Mouse (Mus musculus) layer of hippocampus, postnatal 14 days (tissue): ENCODE data around the gene Fam129a. TPM values are rescaled to one million over a fixed set of nuclear protein-coding genes. Genes with fewer than 3 reads are reported as not detected.

ENCODE experiments used
- DNase-seq, 2 experiments: peaks; one replicate each; pipeline ENCODE4 v3.0.0; 2021 to 2022; ENCODE audit warnings: low spot score in 2 of 2, mixed read lengths in 1 of 2
- total RNA-seq, 2 experiments: library from RNA; stranded (reverse); gene quantifications; 2 replicates each; pipeline ENCODE4 v1.2.3; 2021

The Fam129a gene
- total RNA-seq, 2 experiments from 2014 or later, result 4.2 to 4.5 TPM

GRCm38 (mm10) chr1:151624442-151625226 is 53.6 kb downstream of the Fam129a start:
- no peak for DNase-seq

DNA sequence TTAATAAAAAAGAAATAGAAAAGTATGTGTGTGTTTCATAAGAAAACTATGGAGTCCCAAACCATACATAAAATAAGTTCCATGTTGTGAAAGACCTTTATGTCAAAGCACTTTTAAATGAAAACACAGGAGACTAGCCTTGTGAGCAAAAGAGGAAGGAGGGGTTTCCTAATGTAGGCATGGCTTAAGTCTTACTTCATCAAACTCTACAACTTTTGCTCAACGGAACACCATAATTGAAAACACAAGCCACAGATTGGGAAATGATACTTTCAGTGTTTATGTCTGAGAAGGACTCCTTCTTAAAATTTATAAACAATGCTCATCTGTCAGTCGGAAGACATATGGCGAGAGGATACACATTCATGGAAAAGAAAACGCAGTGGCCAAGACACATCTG is 54.3 kb downstream of the Fam129a start:
- no peak for DNase-seq

DNA sequence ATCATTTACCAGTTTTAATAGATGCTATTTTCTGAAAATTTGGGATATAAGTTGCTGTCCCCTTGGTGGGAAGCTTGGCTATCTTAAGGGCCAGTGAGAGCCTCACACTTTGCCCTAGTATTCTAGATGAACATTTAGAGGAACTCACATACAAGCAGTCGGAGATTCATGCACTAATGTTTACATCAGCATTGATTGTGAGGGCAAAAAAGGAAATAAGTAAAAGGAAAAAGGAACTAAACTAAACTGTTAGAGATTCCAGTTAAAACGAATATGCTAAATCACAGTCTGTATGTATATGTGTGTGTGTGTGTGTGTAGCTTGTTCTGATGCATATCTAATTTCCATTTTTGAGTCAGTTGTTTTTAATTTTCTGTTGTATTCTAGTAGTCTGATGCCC is 54.7 kb downstream of the Fam129a start:
- no peak for DNase-seq

DNA sequence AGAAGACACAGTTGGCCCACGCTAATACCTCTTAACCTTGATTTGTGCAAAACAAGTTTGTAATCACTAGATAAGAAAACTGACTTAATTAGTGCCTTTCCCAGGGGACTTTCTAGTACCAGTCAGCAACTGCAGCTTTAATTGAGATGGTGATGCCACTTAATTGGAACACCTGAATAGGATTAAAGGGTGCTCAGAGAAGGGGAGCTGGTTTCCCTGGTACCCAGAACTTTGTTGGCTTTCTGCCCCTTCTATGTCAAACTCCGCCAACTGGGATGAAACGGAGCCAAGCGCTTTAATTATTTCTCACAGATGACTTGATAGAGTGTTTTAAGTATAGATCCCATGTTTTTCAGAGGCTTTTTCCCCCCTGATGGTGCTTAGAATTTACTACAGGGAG is 55.6 kb downstream of the Fam129a start:
- peak in 1 of 2 experiments; percentile 26 for DNase-seq

GRCm38 (mm10) chr1:151627141-151627540 is 56.2 kb downstream of the Fam129a start:
- no peak for DNase-seq

GRCm38 (mm10) chr1:151629591-151630250 is 58.7 kb downstream of the Fam129a start:
- no peak for DNase-seq

GRCm38 (mm10) chr1:151630251-151630628 is 59.3 kb downstream of the Fam129a start:
- DNase-seq, result no peak

DNA sequence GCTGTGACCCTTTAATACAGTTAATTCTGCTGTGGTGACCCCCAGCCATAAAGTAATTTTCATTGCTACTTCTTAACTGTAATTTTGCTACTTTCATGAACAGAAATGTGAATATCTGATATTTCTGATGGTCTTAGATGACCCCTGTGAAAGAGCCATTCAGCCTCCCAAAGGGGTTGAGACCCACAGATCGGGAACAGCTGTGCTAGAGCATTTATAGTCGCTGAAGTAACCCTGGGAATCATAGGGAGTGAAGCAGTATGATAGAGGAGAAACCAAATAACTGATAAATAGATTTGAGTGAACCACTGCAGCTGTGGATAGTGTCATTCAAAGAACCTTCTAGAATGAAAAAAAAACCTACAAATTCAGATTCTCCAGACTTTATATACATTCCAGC is 60.1 kb downstream of the Fam129a start:
- DNase-seq, result no peak

DNA sequence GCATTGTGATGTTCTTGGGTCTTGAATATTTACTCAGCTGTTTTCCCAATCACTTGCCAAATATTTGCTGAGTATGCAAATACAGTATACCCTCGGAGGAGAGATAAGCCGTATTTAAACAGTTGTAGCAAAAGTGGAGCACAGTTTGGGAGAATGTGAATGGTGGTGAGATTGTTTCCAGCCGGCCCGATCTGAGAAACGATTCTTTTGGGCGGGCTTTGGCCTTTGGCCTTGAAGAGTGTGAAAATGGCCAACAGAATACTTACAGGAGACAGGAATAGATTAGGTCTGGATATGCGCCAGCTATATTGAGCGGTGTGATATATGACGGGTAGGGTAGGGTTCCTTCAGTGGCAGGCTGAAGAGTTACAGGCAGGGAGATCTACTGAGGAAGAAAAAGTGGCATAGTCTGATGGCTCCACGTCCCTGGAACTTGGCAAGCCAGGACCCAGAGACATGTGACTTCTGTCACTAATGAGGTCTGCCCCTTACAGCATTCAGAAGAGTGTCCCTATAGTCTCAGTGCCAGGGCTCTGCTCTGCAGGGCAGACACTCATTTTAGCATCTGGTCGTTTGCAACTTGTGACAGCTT is 60.8 kb downstream of the Fam129a start:
- no peak for DNase-seq

- DNase-seq, result no peak
Measured at GRCm38 (mm10) chr1:151632567-151633356, 61.8 kb downstream of the Fam129a start.

DNA sequence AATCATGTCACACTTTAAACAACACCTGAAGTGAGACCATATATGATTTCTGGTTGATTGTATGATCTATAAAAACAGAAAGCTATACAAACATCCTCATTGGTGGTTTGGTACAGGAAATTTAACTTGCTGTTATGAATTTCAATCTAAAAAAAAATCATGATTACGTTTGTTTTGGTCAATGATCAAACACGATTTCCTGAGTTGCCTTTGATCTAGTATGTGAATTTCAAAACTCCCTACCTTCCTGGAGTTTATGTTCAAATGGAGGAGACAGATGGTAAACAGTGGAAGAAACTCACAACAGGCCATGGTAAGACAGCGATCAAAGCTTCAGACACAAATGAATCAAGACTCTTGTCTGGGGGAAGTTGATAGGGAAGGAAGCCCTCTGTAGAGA is 65.7 kb downstream of the Fam129a start:
- no peak for DNase-seq

DNA sequence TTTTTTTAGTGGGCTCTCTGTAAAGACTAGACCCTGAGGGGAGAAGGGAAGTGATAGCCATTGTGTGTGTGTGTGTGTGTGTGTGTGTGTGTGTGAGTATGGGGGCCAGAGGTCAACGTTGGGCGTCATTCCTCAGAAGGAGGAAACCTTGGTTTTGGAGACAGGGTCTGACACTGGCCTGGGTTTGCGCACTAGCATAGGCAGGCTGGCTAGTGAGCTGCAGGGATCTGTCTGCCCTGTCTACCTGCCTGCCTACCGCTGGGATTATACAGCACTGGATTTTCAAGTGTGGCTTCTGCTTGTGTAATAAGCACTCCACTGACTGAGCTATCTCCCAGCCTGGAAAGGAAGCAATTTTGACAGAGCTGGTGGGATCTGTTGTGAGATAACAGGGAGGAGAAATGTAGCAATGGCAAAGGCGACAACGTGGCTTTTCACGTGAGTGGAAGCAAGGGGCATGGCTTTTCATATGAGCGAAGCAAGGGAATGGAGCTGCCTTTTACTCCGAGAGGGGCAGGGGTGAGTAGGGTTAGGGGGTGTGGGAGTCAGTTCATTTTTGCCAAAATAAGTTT is 66.5 kb downstream of the Fam129a start:
- no peak for DNase-seq

GRCm38 (mm10) chr1:151638357-151638756 is 67.4 kb downstream of the Fam129a start:
- DNase-seq, result no peak

DNA sequence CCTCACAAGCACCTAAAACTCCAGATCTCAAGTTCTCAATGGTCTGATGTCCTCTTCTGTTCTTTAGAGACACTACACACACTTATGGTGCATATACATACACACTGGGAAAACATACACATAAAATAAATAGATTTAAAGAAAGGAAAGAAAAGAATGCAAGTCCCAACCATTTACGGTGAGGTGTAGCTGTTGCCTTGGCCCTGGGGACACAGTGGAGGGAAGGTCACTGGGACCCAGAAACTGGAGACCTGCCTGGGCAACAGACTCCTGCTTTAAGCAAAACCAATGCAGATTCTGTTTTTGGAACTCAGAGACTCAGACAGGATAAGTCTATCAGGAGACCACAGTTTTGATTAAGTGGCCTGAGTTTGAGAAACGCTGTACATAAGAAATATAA is 67.8 kb downstream of the Fam129a start:
- no peak for DNase-seq

DNA sequence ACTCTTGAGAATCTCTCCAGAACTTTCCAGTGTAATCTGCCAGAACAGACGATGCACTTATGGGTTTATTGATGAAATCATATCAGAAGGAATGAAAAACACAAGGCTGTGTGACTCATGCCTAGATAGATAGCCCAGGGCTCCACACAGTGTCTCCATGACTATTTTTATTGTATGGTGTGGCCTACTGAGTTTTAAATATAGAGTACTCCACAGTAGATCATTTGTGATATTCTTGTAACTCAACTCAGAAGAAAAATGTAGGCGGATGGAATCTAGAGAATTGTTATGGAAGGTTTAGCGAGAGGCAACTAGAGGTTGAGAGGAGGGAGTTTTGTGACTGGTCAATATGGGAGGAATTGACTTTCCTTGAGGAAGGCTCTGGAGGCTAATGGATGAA is 75.4 kb downstream of the Fam129a start:
- DNase-seq, result no peak

GRCm38 (mm10) chr1:151648099-151648498 is 77.1 kb downstream of the Fam129a start:
- no peak for DNase-seq

DNA sequence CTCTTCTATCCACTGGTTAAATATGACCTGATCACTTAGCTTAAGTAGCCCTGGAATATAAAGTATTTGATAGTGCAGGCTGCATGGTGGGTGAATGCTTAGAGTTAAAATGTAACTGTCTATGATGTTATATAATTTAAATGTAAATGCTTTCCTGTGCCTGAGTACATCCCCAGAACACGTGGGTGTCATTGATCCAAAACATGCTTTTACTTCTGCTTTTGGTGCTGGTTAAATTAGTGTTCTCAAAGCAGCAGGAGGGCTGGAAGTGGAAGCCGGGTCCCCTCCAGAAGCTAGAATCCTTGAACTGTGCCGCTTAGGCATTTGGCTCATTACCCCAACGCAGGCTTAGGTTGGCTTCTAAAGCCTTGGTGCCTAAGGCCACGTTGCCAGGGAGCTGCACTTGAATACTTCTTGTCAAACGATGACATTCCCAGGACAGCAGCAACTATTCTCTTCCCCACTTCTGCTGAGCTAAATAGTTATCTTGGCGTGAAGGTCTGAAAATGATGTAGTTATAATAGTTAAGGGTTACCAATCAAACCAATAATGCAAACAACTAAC is 86.1 kb downstream of the Fam129a start:
- DNase-seq, result no peak

- DNase-seq, result peak in 1 of 2 experiments; percentile 13
Measured at GRCm38 (mm10) chr1:151658291-151658830, 87.4 kb downstream of the Fam129a start.

GRCm38 (mm10) chr1:151659636-151660035 is 88.7 kb downstream of the Fam129a start:
- no peak for DNase-seq

DNA sequence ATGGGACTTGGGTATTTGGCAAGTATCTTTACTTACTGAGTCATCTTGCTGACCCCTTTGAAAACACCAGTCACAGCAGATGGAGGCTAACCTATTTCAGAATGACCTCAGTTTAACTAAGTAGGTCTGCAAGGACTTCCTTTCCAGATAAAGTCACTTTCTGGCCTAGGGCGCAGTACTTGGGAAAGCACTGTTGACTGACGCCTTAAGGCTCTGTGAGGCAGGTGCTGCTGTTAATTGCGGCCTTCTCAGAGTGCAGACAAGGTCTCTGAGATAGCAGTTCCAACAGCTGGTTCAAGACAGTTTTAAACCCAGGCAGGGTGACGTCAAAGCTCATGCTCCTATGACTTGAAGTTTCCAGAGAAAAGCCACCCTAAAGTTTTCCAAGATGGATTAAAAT is 89.3 kb downstream of the Fam129a start:
- no peak for DNase-seq

DNA sequence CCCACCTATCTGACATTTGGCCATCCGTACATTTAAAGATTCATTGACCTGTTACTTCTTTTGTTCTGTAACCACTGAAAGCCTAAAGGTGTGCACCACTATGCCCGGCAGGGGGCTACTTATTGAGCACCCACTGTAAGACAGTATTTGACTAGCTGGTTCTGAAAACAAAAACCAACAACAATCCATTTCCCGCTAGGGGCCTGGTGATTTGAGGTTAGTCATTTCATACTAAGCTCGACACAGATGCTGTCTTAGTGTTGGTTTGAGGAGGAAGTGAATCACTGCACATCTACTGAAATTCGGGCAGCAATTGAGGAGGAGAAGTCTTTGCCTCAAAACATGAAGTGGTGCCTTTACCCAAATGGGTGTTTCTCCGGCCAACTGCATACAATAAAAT is 89.9 kb downstream of the Fam129a start:
- no peak for DNase-seq
